Mouse (Mus musculus) testis, adult 2 months (tissue): Measurements from ENCODE around the gene Mdk.

ENCODE experiments used
- CTCF ChIP-seq: fragments of 200-500 bp; IDR thresholded peaks from 2 replicates; pipeline ENCODE4 v1.5.1; 2012; ENCODE audit warnings: low read depth, mild to moderate bottlenecking, inconsistent platforms, low read length, moderate library complexity; ENCODE audit not compliant: control insufficient read depth, insufficient read depth, insufficient replicate concordance
- POLR2A ChIP-seq: fragments of 200-500 bp; IDR thresholded peaks from 2 replicates; pipeline ENCODE4 v1.6.1; 2012; ENCODE audit warnings: low read depth, mild to moderate bottlenecking, inconsistent platforms, low read length, moderate library complexity; ENCODE audit not compliant: control insufficient read depth

DNA sequence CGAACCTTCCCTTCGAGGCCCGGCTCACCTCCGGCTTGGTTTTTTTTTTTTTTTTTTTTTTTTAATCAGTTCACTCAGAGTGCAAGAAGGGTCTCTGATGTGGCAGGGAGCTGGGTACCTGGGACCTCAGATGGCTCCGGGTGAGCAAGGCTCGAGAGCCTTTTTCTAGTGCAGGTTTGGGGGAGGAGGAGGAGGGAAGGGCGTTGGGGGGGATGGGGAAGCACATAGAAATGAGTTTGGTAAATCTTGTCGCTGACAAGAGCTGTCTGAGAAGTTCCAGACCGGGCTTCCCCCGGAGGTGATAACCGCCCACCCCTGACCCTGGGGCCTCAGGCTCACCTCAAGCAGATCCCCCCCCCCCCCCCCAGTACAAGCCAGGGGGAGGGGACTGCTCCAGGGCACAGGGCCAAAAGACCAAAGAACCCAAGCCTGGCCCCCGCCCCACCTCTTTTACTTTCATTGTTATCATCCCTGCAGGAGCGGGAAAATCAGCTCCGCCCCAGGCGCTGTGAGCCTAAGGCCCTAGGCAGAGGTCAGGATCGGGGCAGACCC, at the start of gene Mdk:
- no peak for TF ChIP-seq CTCF
- TF ChIP-seq POLR2A, result no peak
